ENCODE assay signal across 11 mouse cellular contexts in the genomic region with DNA sequence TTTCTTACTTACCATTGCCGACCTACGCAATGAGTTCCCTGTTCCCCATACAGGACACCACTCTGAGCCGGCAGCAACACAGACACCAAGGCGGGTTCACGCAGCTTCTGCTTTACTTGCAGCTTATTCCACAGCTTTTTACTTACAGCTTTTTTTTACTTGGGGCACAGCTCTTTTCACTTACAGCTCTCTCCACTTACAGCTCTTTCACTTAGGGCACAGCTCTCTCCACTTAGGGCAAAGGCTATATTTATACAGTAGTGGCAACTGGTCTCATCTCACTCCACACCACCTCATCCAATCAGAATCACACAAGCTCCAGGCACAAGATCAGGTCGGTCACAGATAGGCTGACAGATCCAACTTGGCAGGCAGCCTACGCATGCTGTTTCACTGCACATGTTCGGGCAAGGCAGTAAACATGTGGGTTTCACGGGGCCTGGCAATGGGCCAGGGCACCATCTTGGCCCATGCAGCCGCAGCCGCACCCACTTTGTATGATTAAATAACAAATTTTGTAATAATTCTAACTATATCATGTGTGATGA.
A peak's percentile ranks its signal among the peaks of the same experiment; 100 is the strongest.
DNase-seq lines count a peak whose midpoint lies in the region; ATAC-seq and TF ChIP-seq lines count a peak whose summit lies in the region.
"Had no signal": no experiment of that assay in that cellular context is flagged by ENCODE, and none has a peak within 500 bp of the region (broad histone marks: within the 10 kb centered on the region; RNA-seq: fewer than 3 reads in every experiment).

No protein-coding gene starts in this region.

- peak; percentile 16 to 35 for DNase-seq in frontal cortex, postnatal 10 days (ENCODE audit: low spot score in 2 of 2)
- no peak for DNase-seq in frontal cortex, postnatal 25 days (ENCODE audit: low spot score in 2 of 2)
- peak; percentile 51 for DNase-seq in midbrain, postnatal 0 days (ENCODE audit: low spot score)
- DNase-seq in cerebellum, postnatal 36 days, result peak; percentile 42 to 46
- DNase-seq in lung, postnatal 4 days, result peak; percentile 9 to 45
- DNase-seq in spleen, postnatal 10 days (ENCODE audit: low spot score in 2 of 2), result no peak
- DNase-seq in gastrocnemius, postnatal 25 days, result no peak
- DNase-seq: gastrocnemius, postnatal 14 days; thymus, postnatal 25 days had no signal

- no peaks in the 10 kb centered on the region for H3K27me3 ChIP-seq in midbrain, postnatal 0 days (ENCODE audit: insufficient read depth, low read length)
- H3K27me3 ChIP-seq in midbrain, embryonic 16.5 days (ENCODE audit: control insufficient read depth, insufficient read depth, low read depth, low read length), result no peaks in the 10 kb centered on the region

- no peak overlapping the region for H3K9ac ChIP-seq in midbrain, postnatal 0 days (replicated peaks; ENCODE audit: low read length, poor library complexity, severe bottlenecking)
- H3K9ac ChIP-seq in midbrain, embryonic 16.5 days (ENCODE audit: low read depth, low read length), result no peak overlapping the region

- H3K4me3 ChIP-seq in midbrain, postnatal 0 days (ENCODE audit: low read depth, low read length), result no peak overlapping the region
- H3K4me3 ChIP-seq in midbrain, embryonic 16.5 days (ENCODE audit: low read depth, low read length), result no peak overlapping the region
- H3K4me3 ChIP-seq: myocyte had no signal

- H3K27ac ChIP-seq in midbrain, postnatal 0 days (ENCODE audit: low read depth, low read length), result no peak overlapping the region
- no peak overlapping the region for H3K27ac ChIP-seq in midbrain, embryonic 16.5 days (ENCODE audit: low read length)

- no peaks in the 10 kb centered on the region for H3K36me3 ChIP-seq in midbrain, postnatal 0 days (ENCODE audit: insufficient read depth, low read length)
- H3K36me3 ChIP-seq in midbrain, embryonic 16.5 days (ENCODE audit: control insufficient read depth, insufficient read depth, low read length), result no peaks in the 10 kb centered on the region

- no peak overlapping the region for H3K4me2 ChIP-seq in midbrain, postnatal 0 days (ENCODE audit: low read depth, low read length, poor library complexity, severe bottlenecking)
- H3K4me2 ChIP-seq in midbrain, embryonic 16.5 days (ENCODE audit: low read length), result no peak overlapping the region

- TF ChIP-seq CTCF in midbrain, postnatal 0 days (IDR thresholded peaks at IDR 0.05), result no peak

- 79% methylated on average over 11 of the region's 11 CpGs for WGBS in midbrain, postnatal 0 days
- WGBS in midbrain, embryonic 16.5 days, result 82% methylated on average over 11 of the region's 11 CpGs

- no peak for ATAC-seq in midbrain, postnatal 0 days (ENCODE audit: low FRiP score)
- ATAC-seq in midbrain, embryonic 16.5 days, result no peak

- no peaks in the 10 kb centered on the region for H3K4me1 ChIP-seq in midbrain, postnatal 0 days (ENCODE audit: insufficient read depth, low read length)
- H3K4me1 ChIP-seq in midbrain, embryonic 16.5 days (ENCODE audit: control insufficient read depth, insufficient read depth, low read length), result no peaks in the 10 kb centered on the region

- H3K9me3 ChIP-seq in midbrain, postnatal 0 days (ENCODE audit: low read length), result no peaks in the 10 kb centered on the region
- no peaks in the 10 kb centered on the region for H3K9me3 ChIP-seq in midbrain, embryonic 16.5 days (replicated peaks; ENCODE audit: control insufficient read depth, low read length, poor library complexity, severe bottlenecking)

Comparison
In these comparisons a context has a peak if more than half of its experiments do, and no peak if none do; other contexts are left out.
1. DNase-seq: peak in frontal cortex, postnatal 10 days (2 of 2), midbrain, postnatal 0 days (single experiment), cerebellum, postnatal 36 days (2 of 2) and lung, postnatal 4 days (2 of 2); none in frontal cortex, postnatal 25 days (0 of 2), spleen, postnatal 10 days (0 of 2) and gastrocnemius, postnatal 25 days (single experiment).